Mouse (Mus musculus): Measurements from ENCODE around the gene Pacsin1.

DNA sequence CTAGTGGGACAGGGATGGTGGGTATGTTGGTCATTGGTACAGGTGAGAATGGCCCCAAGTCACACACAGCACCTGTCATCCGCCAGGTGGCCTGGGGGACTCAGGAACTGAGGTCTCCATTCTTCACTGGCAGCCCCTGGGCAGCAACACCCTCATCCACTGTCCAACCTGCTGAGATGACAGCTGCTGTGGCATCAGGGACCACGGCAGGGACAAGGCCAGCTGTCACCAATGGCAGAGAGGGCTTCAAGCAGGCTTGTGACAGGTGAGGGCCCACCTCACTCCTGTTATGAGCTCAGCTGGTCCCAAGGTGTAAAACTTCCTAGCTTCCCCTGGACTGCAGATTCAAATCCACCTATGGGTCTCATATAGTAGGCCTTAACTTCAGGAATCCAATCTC, 92.8 kb downstream of the Pacsin1 start:
- no peak for TF ChIP-seq CTCF (IDR thresholded peaks at IDR 0.05; ENCODE audit: borderline replicate concordance, control insufficient read depth, extremely low read depth, insufficient read depth, low read length, poor library complexity)
- TF ChIP-seq POLR2A (IDR thresholded peaks at IDR 0.05; ENCODE audit: control insufficient read depth, extremely low read depth, insufficient read depth, low read length, poor library complexity), result no peak

Measured in thymus, adult 2 months (tissue).